In genomic region chr9:44610371-44610770, GRCm38 (mm10) we compare ENCODE assay signal across 21 mouse cellular contexts. TPM values are rescaled to one million over a fixed set of nuclear protein-coding genes. Genes with fewer than 3 reads are reported as not detected.
"Had no signal": no experiment of that assay in that cellular context is flagged by ENCODE, and none has a peak within 500 bp of the region (broad histone marks: within the 10 kb centered on the region; RNA-seq: fewer than 3 reads in every experiment).

No protein-coding gene starts in this region.

- DNase-seq: liver, postnatal 0 days; lung, adult 2 months; lung, postnatal 14 days; lung, postnatal 36 days; retina, postnatal 1 day; right cerebral cortex, adult 18-20 months; right cerebral cortex, postnatal 25 days; right cerebral cortex, postnatal 4 days; spleen, adult 18-20 months; thymus, adult 18-20 months; thymus, postnatal 14 days; thymus, postnatal 36 days had no signal

- ATAC-seq: liver, postnatal 0 days; lung, postnatal 0 days; midbrain, embryonic 13.5 days; midbrain, embryonic 15.5 days had no signal

- H3K27ac ChIP-seq: lung, embryonic 15.5 days; macrophage; midbrain, embryonic 13.5 days; midbrain, embryonic 15.5 days; neural tube, embryonic 12.5 days had no signal

- H3K27me3 ChIP-seq: lung, embryonic 15.5 days; midbrain, embryonic 13.5 days; midbrain, embryonic 15.5 days; neural tube, embryonic 12.5 days had no signal

- H3K9me3 ChIP-seq: lung, embryonic 15.5 days; midbrain, embryonic 13.5 days; midbrain, embryonic 15.5 days; neural tube, embryonic 12.5 days had no signal

- H3K4me3 ChIP-seq: lung, embryonic 15.5 days; midbrain, embryonic 13.5 days; midbrain, embryonic 15.5 days; neural tube, embryonic 12.5 days had no signal

RNA-seq across cellular contexts. Expression of gene Cxcr5, which starts 48.7 kb away (rescaled TPM):
- total RNA-seq: megakaryocyte progenitor cell, adult 5-6 weeks; midbrain, postnatal 0 days had no signal
- polyA plus RNA-seq: lung, embryonic 15.5 days; macrophage; midbrain, embryonic 13.5 days; midbrain, embryonic 15.5 days; midbrain, postnatal 0 days; neural tube, embryonic 12.5 days; neural tube, embryonic 14.5 days had no signal
